Mouse (Mus musculus) hindbrain, embryonic 15.5 days (tissue): ENCODE data around the gene Hnrnpa3. TPM values are rescaled to one million over a fixed set of nuclear protein-coding genes. Genes with fewer than 3 reads are reported as not detected.

Experiments used
- ATAC-seq: fragments of 200-750 bp; cut with Nextera tagmentation; 2 replicates; pipeline ENCODE4 v1.8.0; 2017; ENCODE audit warnings: low read depth, moderate number of reproducible peaks, moderate TSS enrichment; ENCODE audit not compliant: low FRiP score
- H3K27ac ChIP-seq: fragments of 300-500 bp; sonication (generic); replicated peaks from 2 replicates; pipeline ENCODE4 v1.5.1; 2015; ENCODE audit warnings: mild to moderate bottlenecking, inconsistent platforms
- H3K27me3 ChIP-seq: fragments of 300-500 bp; sonication (generic); 2 replicates; pipeline ENCODE4 v1.6.1; 2015; ENCODE audit warnings: control low read depth, inconsistent platforms
- H3K36me3 ChIP-seq: fragments of 300-500 bp; sonication (generic); 2 replicates; pipeline ENCODE4 v1.6.1; 2015; ENCODE audit warnings: control low read depth, inconsistent platforms
- H3K4me1 ChIP-seq: fragments of 300-500 bp; sonication (generic); replicated peaks from 2 replicates; pipeline ENCODE4 v1.6.1; 2015; ENCODE audit warnings: control low read depth, inconsistent platforms
- H3K4me2 ChIP-seq: fragments of 300-500 bp; sonication (generic); 2 replicates; pipeline ENCODE4 v1.6.1; 2015; ENCODE audit warnings: moderate library complexity, mild to moderate bottlenecking, inconsistent platforms
- H3K4me3 ChIP-seq: fragments of 300-500 bp; sonication (generic); 2 replicates; pipeline ENCODE4 v1.5.1; 2015; ENCODE audit warnings: mild to moderate bottlenecking, inconsistent platforms
- H3K9ac ChIP-seq: fragments of 300-500 bp; sonication (generic); 2 replicates; pipeline ENCODE4 v1.6.1; 2015; ENCODE audit warnings: inconsistent platforms
- H3K9me3 ChIP-seq: fragments of 300-500 bp; sonication (generic); 2 replicates; pipeline ENCODE4 v1.6.1; 2016; ENCODE audit warnings: control low read depth, inconsistent platforms
- WGBS: fragments of 180-500 bp; shearing (Covaris S2); methylation state at CpG from one replicate; pipeline ENCODE4 v1.1.7; 2015; 5-methylcytosine and 5-hydroxymethylcytosine counted together
- polyA plus RNA-seq: library from polyadenylated mRNA; unstranded; fragments of >200 nt; fragmentation: Nextera tagmentation; extraction: Ambion mirVana; gene quantifications from 2 replicates; pipeline ENCODE4 v1.2.1, GENCODE M21; 2015

The Hnrnpa3 gene
- polyA plus RNA-seq, 1 experiment from 2014 or later: 184 TPM

GRCm38 (mm10) chr2:75669491-75670445 lies 10.7 kb downstream of the Hnrnpa3 start:
- Histone ChIP-seq H3K4me2 (no peak overlapping the region), H3K4me1 (no peaks in the 10 kb centered on the region), H3K4me3 (no peak overlapping the region), H3K27ac (no peak overlapping the region), H3K27me3 (no peaks in the 10 kb centered on the region), H3K9me3 (no peaks in the 10 kb centered on the region), H3K9ac (no peak overlapping the region), H3K36me3 (peaks cover 7% of the 10 kb centered on the region)
- WGBS: 45% methylated on average over 14 of the region's 14 CpGs
- no peak for ATAC-seq

- Histone ChIP-seq H3K4me3 (no peak overlapping the region), H3K4me1 (no peaks in the 10 kb centered on the region), H3K4me2 (no peak overlapping the region), H3K9me3 (no peaks in the 10 kb centered on the region), H3K36me3 (0 out of 2 replicates have a peak, but pooled peaks cover 3% of the 10 kb centered on the region), H3K9ac (no peak overlapping the region), H3K27ac (no peak overlapping the region), H3K27me3 (no peaks in the 10 kb centered on the region)
- 78% methylated on average over 6 of the region's 6 CpGs for WGBS
- no peak for ATAC-seq
These were observed 11.6 kb downstream of the Hnrnpa3 start for GRCm38 (mm10) chr2:75670446-75671336.

GRCm38 (mm10) chr2:75671337-75671660 lies 12.2 kb downstream of the Hnrnpa3 start:
- Histone ChIP-seq H3K27ac (no peak overlapping the region), H3K4me1 (no peaks in the 10 kb centered on the region), H3K4me2 (no peak overlapping the region), H3K9me3 (no peaks in the 10 kb centered on the region), H3K27me3 (no peaks in the 10 kb centered on the region), H3K36me3 (0 out of 2 replicates have a peak, but pooled peaks cover 3% of the 10 kb centered on the region), H3K9ac (no peak overlapping the region), H3K4me3 (no peak overlapping the region)
- ATAC-seq: no peak
- WGBS: 89% methylated on average over 2 of the region's 2 CpGs

GRCm38 (mm10) chr2:75672561-75672960 lies 13.5 kb downstream of the Hnrnpa3 start:
- Histone ChIP-seq H3K36me3 (0 out of 2 replicates have a peak, but pooled peaks cover 3% of the 10 kb centered on the region), H3K4me2 (no peak overlapping the region), H3K27me3 (no peaks in the 10 kb centered on the region), H3K4me1 (no peaks in the 10 kb centered on the region), H3K4me3 (no peak overlapping the region), H3K27ac (no peak overlapping the region), H3K9ac (no peak overlapping the region), H3K9me3 (no peaks in the 10 kb centered on the region)
- ATAC-seq: no peak
- WGBS: 85% methylated on average over 3 of the region's 3 CpGs

- no peaks in the 10 kb centered on the region for H3K36me3 ChIP-seq
- H3K9me3 ChIP-seq: no peaks in the 10 kb centered on the region
- H3K4me2 ChIP-seq: no peak overlapping the region
- ATAC-seq: no peak
- 57% methylated on average over 14 of the region's 14 CpGs for WGBS
- H3K9ac ChIP-seq: no peak overlapping the region
- no peaks in the 10 kb centered on the region for H3K27me3 ChIP-seq
- no peak overlapping the region for H3K4me3 ChIP-seq
- no peak overlapping the region for H3K27ac ChIP-seq
- H3K4me1 ChIP-seq: no peaks in the 10 kb centered on the region
These were observed 17.5 kb downstream of the Hnrnpa3 start for GRCm38 (mm10) chr2:75676567-75676966.

GRCm38 (mm10) chr2:75679947-75680346 lies 20.9 kb downstream of the Hnrnpa3 start:
- no peak overlapping the region for H3K4me2 ChIP-seq
- WGBS: 93% methylated on average over 8 of the region's 8 CpGs
- ATAC-seq: no peak
- H3K4me1 ChIP-seq: no peaks in the 10 kb centered on the region
- no peak overlapping the region for H3K4me3 ChIP-seq
- no peaks in the 10 kb centered on the region for H3K27me3 ChIP-seq
- no peak overlapping the region for H3K27ac ChIP-seq
- no peaks in the 10 kb centered on the region for H3K9me3 ChIP-seq
- H3K9ac ChIP-seq: no peak overlapping the region
- no peaks in the 10 kb centered on the region for H3K36me3 ChIP-seq

GRCm38 (mm10) chr2:75681439-75681838 lies 22.4 kb downstream of the Hnrnpa3 start:
- no peaks in the 10 kb centered on the region for H3K27me3 ChIP-seq
- H3K36me3 ChIP-seq: no peaks in the 10 kb centered on the region
- ATAC-seq: no peak
- no peak overlapping the region for H3K27ac ChIP-seq
- no peak overlapping the region for H3K9ac ChIP-seq
- no peak overlapping the region for H3K4me3 ChIP-seq
- H3K4me1 ChIP-seq: no peaks in the 10 kb centered on the region
- no peaks in the 10 kb centered on the region for H3K9me3 ChIP-seq
- WGBS: 79% methylated on average over 7 of the region's 7 CpGs
- H3K4me2 ChIP-seq: no peak overlapping the region

- Histone ChIP-seq H3K9me3 (no peaks in the 10 kb centered on the region), H3K4me3 (no peak overlapping the region), H3K27me3 (no peaks in the 10 kb centered on the region), H3K36me3 (no peaks in the 10 kb centered on the region), H3K4me1 (no peaks in the 10 kb centered on the region), H3K27ac (0 out of 2 replicates have a peak overlapping the region, but pooled peaks have one; percentile 11), H3K9ac (no peak overlapping the region), H3K4me2 (no peak overlapping the region)
- 0 out of 2 replicates have a peak, but pooled peaks have one; percentile 34 for ATAC-seq
- WGBS: 69% methylated on average over 15 of the region's 15 CpGs
These were observed 24.1 kb downstream of the Hnrnpa3 start for GRCm38 (mm10) chr2:75682978-75683709.

GRCm38 (mm10) chr2:75684526-75684925 lies 25.5 kb downstream of the Hnrnpa3 start:
- H3K9ac ChIP-seq: no peak overlapping the region
- no peaks in the 10 kb centered on the region for H3K9me3 ChIP-seq
- no peak overlapping the region for H3K4me2 ChIP-seq
- H3K4me1 ChIP-seq: no peaks in the 10 kb centered on the region
- H3K4me3 ChIP-seq: no peak overlapping the region
- no peaks in the 10 kb centered on the region for H3K27me3 ChIP-seq
- WGBS: 70% methylated on average over 3 of the region's 3 CpGs
- no peak for ATAC-seq
- H3K36me3 ChIP-seq: no peaks in the 10 kb centered on the region
- no peak overlapping the region for H3K27ac ChIP-seq

GRCm38 (mm10) chr2:75685458-75685861 lies 26.4 kb downstream of the Hnrnpa3 start:
- Histone ChIP-seq H3K9me3 (no peaks in the 10 kb centered on the region), H3K36me3 (no peaks in the 10 kb centered on the region), H3K9ac (no peak overlapping the region), H3K27ac (no peak overlapping the region), H3K4me3 (no peak overlapping the region), H3K4me1 (no peaks in the 10 kb centered on the region), H3K27me3 (no peaks in the 10 kb centered on the region), H3K4me2 (no peak overlapping the region)
- no peak for ATAC-seq
- WGBS: 88% methylated on average over 6 of the region's 6 CpGs

GRCm38 (mm10) chr2:75687040-75687749 lies 28.1 kb downstream of the Hnrnpa3 start:
- no peaks in the 10 kb centered on the region for H3K9me3 ChIP-seq
- no peak overlapping the region for H3K4me2 ChIP-seq
- H3K27ac ChIP-seq: no peak overlapping the region
- no peak overlapping the region for H3K4me3 ChIP-seq
- no peak overlapping the region for H3K9ac ChIP-seq
- H3K27me3 ChIP-seq: no peaks in the 10 kb centered on the region
- H3K4me1 ChIP-seq: no peaks in the 10 kb centered on the region
- 91% methylated on average over 10 of the region's 10 CpGs for WGBS
- no peak for ATAC-seq
- H3K36me3 ChIP-seq: no peaks in the 10 kb centered on the region
